Mouse (Mus musculus): ENCODE data around the gene Ppp1r18.

The Ppp1r18 gene

DNA sequence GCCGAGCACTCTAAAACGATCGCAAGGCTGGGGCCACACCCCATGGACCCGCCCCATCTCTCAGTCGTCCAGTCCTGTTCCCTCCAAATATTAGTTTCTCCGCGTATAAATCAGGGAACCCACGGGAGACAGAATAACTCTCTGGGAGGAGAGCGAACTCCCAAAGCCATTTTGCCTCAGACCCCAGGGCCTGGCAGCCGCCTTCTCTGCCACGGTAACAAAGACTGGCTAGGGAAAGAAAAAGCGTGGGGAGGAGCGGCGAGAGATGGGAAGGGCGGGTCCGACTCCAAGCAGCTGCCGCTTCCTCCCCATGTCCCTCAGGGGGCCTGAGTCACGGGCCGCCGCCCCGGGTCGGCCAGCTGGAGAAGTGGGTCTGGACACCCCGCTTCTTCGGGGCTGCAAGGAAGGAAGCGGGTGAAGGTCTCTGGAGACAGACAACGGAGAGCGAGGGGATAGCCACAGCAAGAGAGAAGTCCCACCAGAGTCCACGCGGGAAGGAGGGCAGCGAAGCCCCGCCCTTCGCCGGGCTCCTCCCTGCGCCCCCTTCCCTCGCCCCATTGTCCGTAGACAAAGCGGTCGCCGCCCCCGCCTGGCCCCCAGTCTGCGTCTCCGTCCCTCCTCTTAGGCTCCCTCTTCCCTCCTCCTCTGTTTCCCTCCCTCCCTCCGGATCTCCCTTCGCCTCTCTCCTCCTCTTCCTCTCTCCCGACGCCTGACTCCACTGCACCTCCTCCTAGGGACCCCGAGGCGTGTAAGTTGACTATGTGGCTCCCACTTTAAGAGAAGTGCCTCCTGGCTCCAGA, at the start of gene Ppp1r18:
Gene Ppp1r18, plus strand, starts transcription at position 113 of the 800 bp plus-strand sequence.
- DNase-seq (ENCODE audit: low spot score): peak; percentile 89

DNA sequence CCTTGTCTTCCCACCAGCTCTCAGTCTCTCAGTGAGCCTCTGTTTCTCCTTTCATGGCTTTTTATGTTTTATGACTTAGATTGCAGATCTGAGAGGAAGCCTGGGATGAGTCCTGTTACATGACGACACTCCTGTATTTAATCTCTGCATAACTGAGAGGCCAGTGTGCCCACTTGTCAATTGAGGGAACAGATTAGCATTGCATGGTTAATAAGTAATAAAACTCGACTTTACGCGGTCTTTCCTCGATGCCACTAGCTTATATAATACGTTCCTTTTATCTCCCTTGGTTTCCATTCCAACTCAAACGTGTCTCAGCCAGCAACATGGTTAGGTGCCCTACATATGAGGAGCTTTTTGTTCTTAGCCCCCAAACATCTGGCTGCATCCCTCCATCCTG, 49.6 kb upstream of the Ppp1r18 start:
- DNase-seq (ENCODE audit: low spot score): no peak

DNA sequence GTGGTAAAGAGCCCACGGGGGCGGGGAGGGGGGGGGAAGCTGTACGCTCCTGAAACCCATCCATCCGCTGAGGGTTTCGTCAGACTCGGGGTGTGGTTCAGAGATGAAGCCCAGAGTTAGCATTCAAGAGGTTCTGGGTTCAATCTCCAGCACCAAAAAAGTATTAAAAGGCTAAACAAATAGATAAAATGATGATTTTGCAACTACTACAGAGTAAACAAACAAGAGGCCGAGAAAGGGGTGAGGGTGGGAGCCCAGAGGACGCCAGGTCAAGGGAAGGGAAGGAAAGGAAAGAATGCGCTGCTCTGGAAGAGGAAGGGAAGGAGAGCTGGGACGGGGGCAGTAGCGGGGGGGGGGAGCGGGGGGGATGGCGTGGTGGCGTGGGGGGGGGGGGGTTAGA, 48.7 kb upstream of the Ppp1r18 start:
- DNase-seq (ENCODE audit: low spot score): no peak

DNA sequence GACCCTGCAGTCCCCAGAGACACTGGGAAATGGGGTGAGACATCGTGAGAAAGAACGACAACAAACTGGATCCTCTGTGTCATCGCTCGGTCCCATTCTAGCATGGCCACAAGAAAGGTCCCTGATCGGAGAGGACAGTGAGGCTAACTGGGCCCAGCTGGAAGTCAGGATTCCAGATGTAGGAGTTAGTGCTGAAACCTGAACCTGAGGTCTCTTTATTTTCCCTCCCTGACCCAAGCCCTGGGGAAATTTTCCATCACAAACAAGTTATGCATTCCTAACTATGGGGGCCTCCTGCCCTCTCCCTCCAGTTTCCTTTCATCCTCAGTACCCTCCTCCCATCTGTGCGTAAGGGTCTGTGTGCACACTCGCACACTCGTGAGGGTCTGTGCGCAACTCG, 48.2 kb upstream of the Ppp1r18 start:
- peak; percentile 38 for DNase-seq (ENCODE audit: low spot score)

DNA sequence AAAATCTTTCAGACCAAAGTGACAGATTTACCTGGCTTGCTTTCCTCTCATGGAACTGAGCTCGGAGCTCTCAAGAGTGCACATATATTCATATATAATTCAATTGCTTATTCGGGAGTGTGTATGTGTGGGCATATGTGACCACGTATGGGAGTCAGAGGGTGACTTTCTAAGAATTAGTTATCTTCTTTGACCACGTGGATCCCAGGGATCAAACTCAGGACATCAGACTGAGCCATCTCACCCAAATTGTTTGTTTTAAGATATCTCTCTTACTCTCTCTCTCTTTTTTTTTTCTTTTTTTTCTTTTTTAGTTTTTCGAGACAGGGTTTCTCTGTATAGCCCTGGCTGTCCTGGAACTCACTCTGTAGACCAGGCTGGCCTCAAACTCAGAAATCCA, 45.3 kb upstream of the Ppp1r18 start:
- no peak for DNase-seq (ENCODE audit: low spot score)

DNA sequence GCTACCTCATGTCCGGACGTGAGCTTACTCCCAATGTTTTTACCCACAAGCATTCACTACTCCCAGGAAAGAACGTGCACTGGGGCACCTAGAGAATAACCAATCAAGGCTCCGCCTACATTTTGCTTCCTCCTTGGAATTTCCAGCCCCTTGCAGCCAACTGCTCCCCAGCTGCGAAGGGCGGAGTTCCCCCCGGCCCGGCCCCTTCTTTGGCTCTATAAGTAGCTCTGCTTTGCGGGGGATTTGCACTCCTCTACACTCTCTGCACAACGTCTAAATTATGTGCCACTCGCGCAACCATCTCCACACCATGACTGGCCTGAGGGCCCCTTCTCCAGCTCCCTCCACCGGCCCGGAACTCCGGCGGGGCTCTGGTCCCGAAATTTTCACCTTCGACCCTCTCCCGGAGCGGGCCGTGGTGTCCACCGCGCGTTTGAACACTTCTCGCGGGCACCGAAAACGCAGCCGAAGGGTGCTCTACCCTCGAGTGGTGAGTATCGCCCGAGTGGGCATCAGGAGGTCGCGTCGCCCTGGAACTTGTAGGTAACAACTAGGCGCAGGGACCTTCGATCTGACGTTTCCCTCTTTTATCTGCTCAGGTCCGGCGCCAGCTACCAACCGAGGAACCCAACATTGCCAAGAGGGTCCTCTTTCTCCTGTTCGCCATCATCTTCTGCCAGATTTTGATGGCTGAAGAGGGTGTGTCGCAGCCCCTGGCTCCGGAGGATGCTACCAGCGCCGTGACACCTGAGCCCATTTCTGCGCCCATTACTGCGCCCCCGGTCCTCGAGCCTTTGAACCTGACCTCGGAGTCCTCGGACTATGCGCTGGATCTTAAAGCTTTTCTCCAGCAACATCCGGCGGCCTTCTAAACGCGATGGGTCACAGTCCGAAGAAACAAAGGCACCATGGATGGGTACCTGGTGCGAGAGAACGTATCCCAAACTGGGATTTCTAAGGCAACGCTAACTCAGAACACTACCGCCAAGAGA, 43.7 kb upstream of the Ppp1r18 start, which contains the start of gene Ier3:
Gene Ier3, plus strand, starts transcription at position 246 of the 992 bp plus-strand sequence.
- DNase-seq (ENCODE audit: low spot score): peak; percentile 78

DNA sequence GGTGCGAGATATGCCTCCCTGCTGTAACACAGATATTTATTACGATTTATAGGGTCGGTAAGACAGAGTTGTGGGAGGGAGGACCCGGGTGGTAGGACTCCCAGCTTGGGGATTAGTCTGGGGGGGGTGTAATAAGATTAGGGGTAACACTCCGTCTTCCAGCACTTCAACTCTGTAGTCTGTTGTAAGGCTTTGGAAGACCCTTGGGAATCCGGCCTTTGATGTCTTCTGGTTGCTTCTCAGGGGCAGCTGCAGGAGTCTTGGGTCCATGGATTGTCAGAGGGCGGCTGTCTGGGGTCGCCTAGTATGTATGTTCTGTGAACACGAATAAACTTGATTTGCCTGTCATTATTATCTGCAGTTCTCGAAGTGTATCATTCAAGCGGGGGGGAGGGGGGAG, 42.8 kb upstream of the Ppp1r18 start:
- DNase-seq (ENCODE audit: low spot score): no peak

DNA sequence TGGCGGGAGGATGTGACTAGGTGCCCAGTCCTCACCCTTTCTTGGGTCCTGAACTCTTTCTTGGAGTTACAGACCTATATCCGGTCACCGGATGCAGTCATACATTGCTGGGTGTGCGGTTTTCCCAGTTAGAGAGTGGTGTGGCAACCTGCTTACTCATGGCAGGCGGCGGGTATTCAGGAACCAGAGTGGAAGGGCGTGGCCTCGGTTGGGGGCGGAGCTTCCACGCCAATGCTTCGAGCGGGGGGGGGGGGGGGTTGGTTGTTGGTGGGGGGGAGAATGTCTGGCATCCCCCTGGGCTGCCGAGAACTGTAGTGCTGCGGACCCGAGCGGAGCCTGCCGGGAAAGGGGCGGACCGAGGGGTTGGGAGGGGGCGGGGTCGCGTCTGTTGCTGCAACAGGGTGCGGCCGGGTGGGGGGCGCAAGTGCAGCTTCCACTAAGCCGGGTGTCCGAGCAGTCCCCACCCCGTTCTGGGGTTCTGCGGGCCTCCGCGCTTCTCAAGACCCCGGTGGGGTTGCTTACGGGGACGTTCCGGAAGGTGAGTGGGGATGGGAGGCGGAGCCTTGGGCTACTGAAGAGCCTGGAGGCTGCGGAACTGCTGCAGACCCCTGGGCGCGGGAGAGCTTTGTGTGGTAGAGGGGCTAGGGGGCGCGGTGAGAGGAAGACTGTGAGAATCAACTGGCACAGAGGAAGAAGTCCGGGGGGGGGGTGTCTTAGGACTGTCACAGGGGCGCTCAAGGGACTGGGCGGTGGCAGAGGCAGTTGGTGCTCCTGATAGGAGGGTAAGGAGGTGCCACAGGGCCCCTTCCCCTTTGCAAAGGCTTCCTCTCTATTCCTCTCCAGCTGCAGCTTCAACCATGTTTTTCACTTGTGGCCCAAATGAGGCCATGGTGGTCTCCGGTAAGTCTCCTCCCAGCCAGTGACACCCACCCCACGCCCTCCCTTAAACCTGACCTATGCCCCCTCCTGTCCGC, 42.1 kb upstream of the Ppp1r18 start, which contains the start of gene Flot1:
Gene Flot1, plus strand, starts transcription at position 267 of the 974 bp plus-strand sequence.
- DNase-seq (ENCODE audit: low spot score): peak; percentile 95

DNA sequence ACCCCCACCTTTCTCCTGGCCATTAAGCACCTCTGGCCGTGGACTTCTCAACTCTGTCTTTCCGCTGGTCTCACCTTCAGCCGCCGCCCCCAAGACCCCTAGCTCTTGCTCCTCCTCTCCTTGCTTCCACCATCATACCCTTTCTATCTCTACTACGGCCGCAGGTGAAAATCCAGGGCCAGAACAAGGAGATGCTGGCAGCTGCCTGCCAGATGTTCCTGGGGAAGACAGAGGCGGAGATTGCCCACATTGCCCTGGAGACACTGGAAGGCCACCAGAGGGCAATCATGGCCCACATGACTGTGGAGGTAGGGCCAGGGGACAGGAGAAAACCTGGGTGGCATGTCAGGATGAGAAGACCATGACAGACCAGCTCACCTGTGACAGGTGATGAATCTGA, 41.0 kb upstream of the Ppp1r18 start:
- DNase-seq (ENCODE audit: low spot score): peak; percentile 40

DNA sequence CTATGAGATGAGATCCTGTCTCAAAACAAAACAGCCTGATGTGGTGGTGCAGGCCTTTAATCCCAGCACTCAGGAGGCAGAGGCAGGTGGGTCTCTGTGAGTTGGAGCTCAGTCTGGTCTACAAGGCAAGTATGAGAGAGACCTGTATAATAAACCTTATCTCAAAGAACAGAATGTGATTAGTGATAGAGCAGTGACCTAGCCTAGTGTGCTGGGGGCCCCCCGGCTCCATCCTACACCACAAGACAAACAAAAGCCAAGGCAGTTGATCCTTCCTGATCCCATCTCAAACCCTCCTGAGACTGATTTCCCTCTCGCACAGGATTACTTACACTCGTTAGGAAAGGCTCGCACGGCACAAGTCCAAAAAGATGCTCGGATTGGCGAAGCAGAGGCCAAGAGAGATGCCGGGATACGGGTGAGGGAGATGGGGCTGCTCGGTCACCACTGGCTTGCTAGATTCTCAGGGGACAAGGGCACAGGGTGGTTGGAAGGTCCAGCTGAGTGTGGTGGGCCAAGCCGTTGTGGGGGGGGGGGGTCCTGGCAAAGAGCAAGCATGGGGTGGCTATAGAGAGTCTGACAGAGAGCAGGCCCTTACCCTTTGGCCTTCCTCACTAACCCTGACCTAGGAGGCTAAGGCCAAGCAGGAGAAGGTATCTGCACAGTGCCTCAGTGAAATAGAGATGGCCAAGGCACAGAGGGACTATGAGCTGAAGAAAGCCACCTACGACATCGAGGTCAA, 40.1 kb upstream of the Ppp1r18 start:
- DNase-seq (ENCODE audit: low spot score): no peak

DNA sequence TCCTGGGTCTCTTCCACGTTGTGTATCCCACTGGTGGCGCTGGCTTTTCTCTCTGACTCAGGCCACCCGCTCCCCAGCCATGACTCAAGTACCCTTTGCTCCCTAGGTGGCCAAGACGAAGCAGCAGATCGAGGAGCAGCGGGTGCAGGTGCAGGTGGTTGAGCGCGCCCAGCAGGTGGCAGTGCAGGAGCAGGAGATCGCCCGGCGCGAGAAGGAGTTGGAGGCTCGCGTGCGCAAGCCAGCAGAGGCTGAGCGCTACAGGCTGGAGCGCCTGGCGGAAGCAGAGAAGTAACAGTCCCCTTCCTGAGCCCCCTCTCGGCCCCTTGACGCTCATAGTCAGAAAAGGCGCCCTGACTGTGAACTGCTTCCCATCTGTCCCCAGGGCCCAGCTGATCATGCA, 35.7 kb upstream of the Ppp1r18 start:
- DNase-seq (ENCODE audit: low spot score): peak; percentile 93

DNA sequence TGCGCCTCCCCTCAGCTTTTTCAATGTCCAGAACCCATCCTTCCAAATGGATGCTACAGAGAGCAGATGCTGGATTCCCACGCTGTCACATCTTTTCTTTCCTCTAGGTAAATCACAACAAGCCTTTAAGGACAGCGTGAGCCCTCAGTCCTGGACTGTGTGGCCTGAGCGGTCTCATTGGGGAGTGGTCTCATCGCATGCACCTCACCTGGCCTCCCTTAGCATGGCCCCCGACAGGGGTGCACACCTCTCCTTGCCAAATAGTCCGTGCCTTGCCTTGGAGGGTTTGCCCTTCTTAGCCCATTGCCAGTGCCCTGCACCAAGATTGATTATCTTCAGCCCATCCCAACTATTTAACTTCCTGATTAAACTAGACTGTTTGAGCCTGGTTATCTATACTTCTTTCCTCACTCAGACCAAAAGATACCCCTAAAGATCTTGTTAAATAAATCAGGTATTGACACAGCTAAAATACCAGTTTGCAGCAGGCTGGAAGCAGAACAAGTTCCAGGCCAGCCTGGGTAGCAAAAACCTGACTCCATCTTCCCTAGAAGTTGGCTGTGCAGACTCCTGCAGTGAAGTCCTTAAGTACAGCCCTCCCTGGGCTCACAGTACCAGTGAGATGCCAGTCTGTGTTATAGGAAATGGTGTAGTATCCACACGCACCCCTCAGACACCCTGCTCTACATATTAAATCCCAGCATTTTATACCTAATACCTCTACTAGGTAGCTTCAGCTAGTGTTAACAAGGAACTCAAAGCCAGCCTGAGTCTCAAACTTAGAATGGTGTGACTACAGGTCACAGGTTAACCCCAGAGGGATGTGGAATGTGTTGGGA, 32.8 kb upstream of the Ppp1r18 start:
- peak; percentile 45 for DNase-seq (ENCODE audit: low spot score)

DNA sequence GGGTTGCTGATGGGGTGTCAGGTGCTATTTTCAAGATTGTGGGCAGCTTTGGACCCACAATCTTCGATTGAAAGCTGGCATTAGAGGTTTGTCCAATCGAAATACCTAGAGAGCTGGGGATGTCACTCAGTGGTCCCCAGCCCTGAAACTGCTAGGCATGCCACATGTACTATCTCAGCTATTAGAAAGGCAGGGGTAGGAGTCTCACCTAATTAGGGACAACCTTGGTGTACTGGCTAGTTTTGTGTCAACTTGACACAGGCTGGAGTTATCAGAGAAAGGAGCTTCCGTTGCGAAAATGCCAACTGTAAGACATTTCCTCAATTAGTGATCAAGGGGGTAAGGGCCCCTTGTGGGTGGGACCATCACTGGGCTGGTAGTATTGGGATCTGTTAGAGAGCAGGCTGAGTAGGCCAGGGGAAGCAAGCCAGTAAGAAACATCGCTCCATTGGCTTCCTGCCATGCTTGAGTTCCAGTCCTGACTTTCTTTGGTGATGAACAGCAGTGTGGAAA, 32.1 kb upstream of the Ppp1r18 start:
- peak; percentile 49 for DNase-seq (ENCODE audit: low spot score)

DNA sequence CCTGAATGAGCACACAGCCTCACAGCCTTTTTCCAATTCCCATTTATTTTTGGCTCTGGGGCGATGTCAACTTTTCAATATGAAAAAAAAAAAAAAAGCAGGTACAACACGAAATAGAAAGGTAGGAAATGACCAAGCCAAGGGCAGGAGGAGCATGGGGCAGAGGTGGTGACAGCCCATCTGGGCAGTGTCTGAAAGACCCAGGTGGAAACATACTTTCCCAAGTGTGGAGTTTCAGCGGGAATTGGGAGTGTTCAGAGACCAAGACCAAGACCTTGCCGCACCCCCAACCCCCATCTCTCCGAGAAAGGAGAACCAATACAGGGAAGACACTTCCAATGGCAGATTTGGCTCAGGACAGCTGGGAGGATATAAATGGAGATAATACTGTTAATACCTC, 31.5 kb upstream of the Ppp1r18 start:
- no peak for DNase-seq (ENCODE audit: low spot score)

DNA sequence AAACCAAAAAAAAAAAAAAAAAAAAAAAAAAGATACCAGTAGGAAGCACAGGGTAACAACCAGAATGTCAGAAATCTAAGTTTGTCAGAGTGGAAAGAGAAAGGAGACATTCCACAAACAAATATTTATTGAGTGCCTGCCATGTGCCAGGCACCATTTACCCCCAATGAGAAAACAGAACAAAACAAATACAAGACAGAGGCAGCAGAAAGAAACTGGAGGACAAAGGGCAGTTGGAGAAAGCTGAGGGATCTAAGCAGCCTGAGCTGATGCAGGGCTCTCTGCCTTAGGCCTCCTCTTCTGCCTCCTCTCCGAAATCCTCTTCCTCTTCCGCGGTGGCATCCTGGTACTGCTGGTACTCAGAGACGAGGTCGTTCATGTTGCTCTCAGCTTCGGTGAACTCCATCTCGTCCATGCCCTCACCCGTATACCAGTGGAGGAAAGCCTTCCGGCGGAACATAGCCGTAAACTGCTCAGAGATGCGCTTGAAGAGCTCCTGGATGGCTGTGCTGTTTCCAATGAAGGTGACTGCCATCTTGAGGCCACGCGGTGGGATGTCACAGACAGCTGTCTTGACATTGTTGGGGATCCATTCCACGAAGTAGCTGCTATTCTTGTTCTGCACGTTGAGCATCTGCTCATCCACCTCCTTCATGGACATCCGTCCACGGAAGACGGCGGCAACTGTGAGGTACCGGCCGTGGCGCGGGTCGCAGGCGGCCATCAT, 30.5 kb upstream of the Ppp1r18 start:
- DNase-seq (ENCODE audit: low spot score): peak; percentile 15

DNA sequence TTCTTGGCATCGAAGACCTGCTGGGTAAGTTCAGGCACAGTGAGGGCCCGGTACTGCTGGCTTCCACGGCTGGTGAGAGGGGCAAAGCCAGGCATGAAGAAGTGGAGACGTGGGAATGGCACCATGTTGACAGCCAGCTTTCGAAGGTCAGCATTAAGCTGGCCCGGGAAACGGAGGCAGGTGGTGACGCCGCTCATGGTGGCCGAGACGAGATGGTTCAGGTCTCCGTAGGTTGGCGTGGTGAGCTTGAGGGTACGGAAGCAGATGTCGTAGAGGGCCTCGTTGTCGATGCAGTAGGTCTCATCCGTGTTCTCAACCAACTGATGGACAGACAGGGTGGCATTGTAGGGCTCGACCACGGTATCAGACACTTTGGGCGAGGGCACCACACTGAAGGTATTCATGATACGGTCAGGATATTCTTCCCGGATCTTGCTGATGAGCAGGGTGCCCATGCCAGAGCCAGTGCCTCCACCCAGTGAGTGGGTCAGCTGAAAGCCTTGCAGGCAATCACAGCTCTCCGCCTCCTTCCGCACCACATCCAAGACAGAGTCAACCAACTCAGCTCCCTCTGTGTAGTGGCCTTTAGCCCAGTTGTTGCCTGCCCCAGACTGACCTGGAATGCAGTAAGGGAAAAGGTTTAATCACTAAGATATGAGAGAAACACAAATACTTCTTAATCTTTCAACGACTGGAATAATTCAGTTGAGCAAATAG, 29.8 kb upstream of the Ppp1r18 start:
- peak; percentile 19 for DNase-seq (ENCODE audit: low spot score)

DNA sequence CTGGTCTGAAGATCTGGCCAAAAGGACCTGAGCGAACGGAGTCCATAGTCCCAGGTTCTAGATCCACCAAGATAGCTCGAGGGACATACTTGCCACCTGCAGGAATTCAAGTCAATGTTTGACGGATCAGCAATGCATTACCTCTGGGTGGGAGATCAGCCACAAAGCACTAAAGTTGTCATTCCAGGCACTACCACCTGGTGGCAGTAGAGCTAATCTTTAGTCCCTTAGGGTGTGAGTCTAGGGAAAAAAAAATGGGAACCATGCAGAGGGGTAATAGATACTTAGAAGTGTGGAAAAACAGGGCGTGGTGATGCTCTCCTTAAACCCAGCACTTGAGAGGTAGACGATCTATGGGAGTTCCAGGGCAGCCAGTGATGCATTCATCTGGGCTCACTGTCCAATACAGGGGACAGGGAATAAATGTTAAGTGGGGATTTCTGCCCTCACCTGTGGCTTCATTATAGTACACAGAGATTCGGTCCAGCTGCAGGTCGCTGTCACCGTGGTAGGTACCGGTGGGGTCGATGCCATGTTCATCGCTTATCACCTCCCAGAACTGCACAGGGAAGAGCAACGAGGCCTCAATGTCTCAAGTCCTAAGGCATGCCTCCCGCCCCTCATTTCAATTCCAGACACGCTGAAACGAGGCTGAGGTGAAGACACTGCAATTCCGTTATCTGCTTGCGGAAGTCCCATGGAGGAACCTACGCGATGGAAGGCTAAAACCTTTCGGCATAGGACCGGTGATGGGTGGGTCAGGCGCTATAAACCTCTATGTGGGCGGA, 29.0 kb upstream of the Ppp1r18 start:
- DNase-seq (ENCODE audit: low spot score): peak; percentile 92
